Mouse (Mus musculus): ENCODE data around the gene Ddx17. TPM values are rescaled to one million over a fixed set of nuclear protein-coding genes. Genes with fewer than 3 reads are reported as not detected.

The Ddx17 gene
- polyA plus RNA-seq, 1 experiment from 2014 or later: 88.7 TPM

DNA sequence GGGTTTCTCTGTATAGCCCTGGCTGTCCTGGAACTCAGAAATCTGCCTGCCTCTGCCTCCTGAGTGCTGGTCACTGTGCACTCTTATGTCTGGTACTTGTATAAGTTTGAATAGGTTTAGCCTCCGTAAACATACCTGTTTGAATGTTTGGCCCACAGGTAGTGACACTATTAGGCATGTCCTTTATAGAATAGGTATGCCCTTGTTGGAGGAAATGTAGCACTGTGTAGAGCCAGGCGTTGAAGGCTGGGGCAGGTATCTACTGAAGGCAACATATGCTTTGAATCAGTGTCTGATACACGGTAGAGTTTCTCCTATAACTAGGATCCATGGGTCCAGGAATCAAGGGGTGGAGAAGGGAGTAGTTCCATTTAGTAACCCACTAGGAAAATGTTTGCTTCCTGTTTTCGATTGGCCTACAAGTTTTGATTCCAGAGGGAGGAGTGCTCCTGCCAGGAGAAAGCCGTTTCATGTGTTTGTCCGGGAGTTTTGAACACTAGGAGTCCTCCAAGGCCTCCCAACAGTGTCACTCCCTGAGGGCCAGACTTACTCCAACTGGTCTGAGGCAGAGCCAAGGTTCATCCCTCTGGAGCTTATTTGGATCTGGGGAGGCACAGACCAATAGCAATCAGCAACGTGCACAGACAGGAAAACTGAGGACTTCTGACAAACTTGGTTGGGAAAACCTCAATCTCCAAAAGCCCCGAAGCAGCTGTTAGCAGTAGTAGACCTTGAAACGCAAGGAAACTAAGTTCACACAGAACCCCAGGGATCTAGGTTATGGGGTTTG, 20.4 kb downstream of the Ddx17 start:
- ATAC-seq (no peak), DNase-seq (ENCODE audit: low spot score) (no peak)
- Histone ChIP-seq H3K9ac (ENCODE audit: low read length) (no peak overlapping the region), H3K4me1 (ENCODE audit: control insufficient read depth, insufficient read depth, low read length) (no peaks in the 10 kb centered on the region), H3K4me2 (ENCODE audit: low read length) (no peak overlapping the region), H3K4me3 (ENCODE audit: low read depth, low read length) (no peak overlapping the region), H3K36me3 (ENCODE audit: control insufficient read depth, insufficient read depth, low read length) (peaks cover 52% of the 10 kb centered on the region), H3K27me3 (replicated peaks; ENCODE audit: control insufficient read depth, insufficient read depth, low read length) (no peaks in the 10 kb centered on the region), H3K9me3 (replicated peaks; ENCODE audit: control insufficient read depth, low read length) (no peaks in the 10 kb centered on the region), H3K27ac (ENCODE audit: low read depth, low read length) (no peak overlapping the region)
- WGBS: 69% methylated on average over 9 of the region's 9 CpGs

DNA sequence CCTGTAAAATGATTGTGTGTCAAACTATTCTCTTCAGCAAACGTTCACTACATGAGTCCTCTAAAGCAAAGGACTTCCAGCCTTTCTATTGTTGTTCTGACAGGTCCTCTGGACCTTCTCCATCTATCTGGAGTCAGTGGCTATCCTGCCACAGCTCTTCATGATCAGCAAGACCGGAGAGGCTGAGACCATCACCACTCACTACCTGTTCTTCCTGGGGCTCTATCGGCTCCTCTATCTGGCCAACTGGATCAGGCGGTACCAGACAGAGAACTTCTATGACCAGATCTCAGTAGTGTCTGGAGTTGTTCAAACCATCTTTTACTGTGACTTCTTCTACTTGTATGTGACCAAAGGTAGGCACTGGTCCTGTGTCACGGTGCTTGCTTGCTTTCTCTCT, 21.0 kb downstream of the Ddx17 start:
- H3K27me3 ChIP-seq (replicated peaks; ENCODE audit: control insufficient read depth, insufficient read depth, low read length): no peaks in the 10 kb centered on the region
- no peaks in the 10 kb centered on the region for H3K4me1 ChIP-seq (ENCODE audit: control insufficient read depth, insufficient read depth, low read length)
- H3K27ac ChIP-seq (ENCODE audit: low read depth, low read length): no peak overlapping the region
- H3K4me2 ChIP-seq (ENCODE audit: low read length): no peak overlapping the region
- 90% methylated on average over 5 of the region's 5 CpGs for WGBS
- no peaks in the 10 kb centered on the region for H3K9me3 ChIP-seq (replicated peaks; ENCODE audit: control insufficient read depth, low read length)
- H3K9ac ChIP-seq (ENCODE audit: low read length): no peak overlapping the region
- peaks cover 46% of the 10 kb centered on the region for H3K36me3 ChIP-seq (ENCODE audit: control insufficient read depth, insufficient read depth, low read length)
- H3K4me3 ChIP-seq (ENCODE audit: low read depth, low read length): no peak overlapping the region
- DNase-seq (ENCODE audit: low spot score) (no peak), ATAC-seq (no peak)

GRCm38 (mm10) chr15:79519400-79520220, 26.9 kb downstream of the Ddx17 start:
- ATAC-seq (no peak), DNase-seq (ENCODE audit: low spot score) (no peak)
- H3K4me1 ChIP-seq (ENCODE audit: control insufficient read depth, insufficient read depth, low read length): peaks cover 11% of the 10 kb centered on the region
- no peak overlapping the region for H3K4me3 ChIP-seq (ENCODE audit: low read depth, low read length)
- no peak overlapping the region for H3K4me2 ChIP-seq (ENCODE audit: low read length)
- 47% methylated on average over 15 of the region's 16 CpGs for WGBS
- H3K36me3 ChIP-seq (ENCODE audit: control insufficient read depth, insufficient read depth, low read length): no peaks in the 10 kb centered on the region
- peaks cover 28% of the 10 kb centered on the region for H3K27me3 ChIP-seq (replicated peaks; ENCODE audit: control insufficient read depth, insufficient read depth, low read length)
- no peaks in the 10 kb centered on the region for H3K9me3 ChIP-seq (replicated peaks; ENCODE audit: control insufficient read depth, low read length)
- H3K9ac ChIP-seq (ENCODE audit: low read length): no peak overlapping the region
- no peak overlapping the region for H3K27ac ChIP-seq (ENCODE audit: low read depth, low read length)

GRCm38 (mm10) chr15:79518571-79518970, 28.0 kb downstream of the Ddx17 start:
- ATAC-seq (no peak), DNase-seq (ENCODE audit: low spot score) (no peak)
- Histone ChIP-seq H3K27me3 (replicated peaks; ENCODE audit: control insufficient read depth, insufficient read depth, low read length) (peaks cover 37% of the 10 kb centered on the region), H3K9me3 (replicated peaks; ENCODE audit: control insufficient read depth, low read length) (no peaks in the 10 kb centered on the region), H3K27ac (ENCODE audit: low read depth, low read length) (no peak overlapping the region), H3K9ac (ENCODE audit: low read length) (no peak overlapping the region), H3K4me3 (ENCODE audit: low read depth, low read length) (no peak overlapping the region), H3K4me2 (ENCODE audit: low read length) (no peak overlapping the region), H3K36me3 (ENCODE audit: control insufficient read depth, insufficient read depth, low read length) (no peaks in the 10 kb centered on the region), H3K4me1 (ENCODE audit: control insufficient read depth, insufficient read depth, low read length) (peaks cover 11% of the 10 kb centered on the region)
- 84% methylated on average over 3 of the region's 3 CpGs for WGBS

GRCm38 (mm10) chr15:79517710-79518109, 28.8 kb downstream of the Ddx17 start:
- H3K4me1 ChIP-seq (ENCODE audit: control insufficient read depth, insufficient read depth, low read length): peaks cover 11% of the 10 kb centered on the region
- no peak overlapping the region for H3K4me2 ChIP-seq (ENCODE audit: low read length)
- ATAC-seq (no peak), DNase-seq (ENCODE audit: low spot score) (no peak)
- no peaks in the 10 kb centered on the region for H3K9me3 ChIP-seq (replicated peaks; ENCODE audit: control insufficient read depth, low read length)
- H3K36me3 ChIP-seq (ENCODE audit: control insufficient read depth, insufficient read depth, low read length): no peaks in the 10 kb centered on the region
- 74% methylated on average over 4 of the region's 4 CpGs for WGBS
- H3K9ac ChIP-seq (ENCODE audit: low read length): no peak overlapping the region
- H3K4me3 ChIP-seq (ENCODE audit: low read depth, low read length): no peak overlapping the region
- H3K27ac ChIP-seq (ENCODE audit: low read depth, low read length): no peak overlapping the region
- H3K27me3 ChIP-seq (replicated peaks; ENCODE audit: control insufficient read depth, insufficient read depth, low read length): peaks cover 42% of the 10 kb centered on the region

- H3K4me2 ChIP-seq (ENCODE audit: low read length): peak within 1 kb of the TSS; percentile 81
- no peak within 1 kb of the TSS for H3K27ac ChIP-seq (ENCODE audit: low read depth, low read length)
- DNase-seq (ENCODE audit: low spot score): peak; percentile 58
- peak within 1 kb of the TSS; percentile 41 for H3K4me3 ChIP-seq (ENCODE audit: low read depth, low read length)
- H3K9ac ChIP-seq (ENCODE audit: low read length): peak within 1 kb of the TSS; percentile 48
- H3K36me3 ChIP-seq (ENCODE audit: control insufficient read depth, insufficient read depth, low read length): no peaks in the 10 kb centered on the region
- WGBS: 1% methylated on average over 71 of the region's 71 CpGs
- peak; percentile 49; the same call in 1 of the 2 replicates for ATAC-seq
- H3K4me1 ChIP-seq (ENCODE audit: control insufficient read depth, insufficient read depth, low read length): peaks cover 11% of the 10 kb centered on the region
- H3K9me3 ChIP-seq (replicated peaks; ENCODE audit: control insufficient read depth, low read length): no peaks in the 10 kb centered on the region
- H3K27me3 ChIP-seq (replicated peaks; ENCODE audit: control insufficient read depth, insufficient read depth, low read length): peaks cover 53% of the 10 kb centered on the region
Measured at GRCm38 (mm10) chr15:79516171-79517096, 30.1 kb downstream of the Ddx17 start, which contains the start of gene Kdelr3. Gene Kdelr3, plus strand, starts transcription at chr15:79516411.

- 0 out of 2 replicates have a peak overlapping the region, but pooled peaks have one; percentile 5 for H3K9ac ChIP-seq (ENCODE audit: low read length)
- ATAC-seq: no peak
- no peak overlapping the region for H3K4me3 ChIP-seq (ENCODE audit: low read depth, low read length)
- WGBS: 9% methylated on average over 9 of the region's 9 CpGs
- no peaks in the 10 kb centered on the region for H3K36me3 ChIP-seq (ENCODE audit: control insufficient read depth, insufficient read depth, low read length)
- peaks cover 14% of the 10 kb centered on the region for H3K4me1 ChIP-seq (ENCODE audit: control insufficient read depth, insufficient read depth, low read length)
- no peak for DNase-seq (ENCODE audit: low spot score)
- no peak overlapping the region for H3K27ac ChIP-seq (ENCODE audit: low read depth, low read length)
- no peaks in the 10 kb centered on the region for H3K9me3 ChIP-seq (replicated peaks; ENCODE audit: control insufficient read depth, low read length)
- H3K27me3 ChIP-seq (replicated peaks; ENCODE audit: control insufficient read depth, insufficient read depth, low read length): peaks cover 69% of the 10 kb centered on the region
- H3K4me2 ChIP-seq (ENCODE audit: low read length): no peak overlapping the region
Measured at GRCm38 (mm10) chr15:79513940-79514339, 32.6 kb downstream of the Ddx17 start.

DNA sequence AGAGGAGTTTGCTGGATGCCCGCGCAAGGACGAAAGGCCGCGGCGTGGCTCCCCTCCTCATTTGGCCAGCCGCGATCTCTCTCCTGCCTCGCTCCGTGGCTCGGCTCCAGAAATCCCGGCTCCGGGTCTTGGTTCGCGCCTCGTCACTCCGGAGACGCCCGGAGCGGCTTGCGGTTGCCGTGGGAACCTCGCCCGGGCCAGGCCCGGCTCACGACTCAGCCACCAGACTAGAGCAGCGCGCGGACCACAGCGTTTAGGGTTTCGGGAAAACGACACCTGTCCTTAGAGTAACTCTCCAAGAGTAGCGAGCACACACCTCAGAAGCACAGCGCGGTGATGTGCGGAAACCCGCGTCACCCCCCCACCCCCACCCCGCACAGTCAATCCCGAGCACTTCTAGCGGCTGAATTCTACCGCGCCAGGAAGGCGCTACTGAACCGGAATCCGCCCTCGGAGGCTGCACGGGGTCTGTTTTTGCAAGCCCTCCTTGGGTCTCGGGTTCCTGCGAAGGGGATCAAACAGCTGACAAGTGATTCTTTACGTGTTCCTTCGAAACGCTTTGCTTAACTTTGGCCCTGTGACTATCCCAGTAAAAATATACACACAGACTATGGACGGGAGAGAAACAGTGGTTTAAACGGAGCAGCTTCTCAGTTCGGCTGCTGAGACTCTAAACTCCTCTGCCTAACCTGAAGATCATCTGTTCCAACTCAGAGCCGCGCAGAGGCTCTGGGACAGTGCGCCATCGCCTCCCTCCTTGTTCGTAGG, 34.8 kb downstream of the Ddx17 start:
- Histone ChIP-seq H3K9ac (ENCODE audit: low read length) (peak overlapping the region; percentile 46), H3K9me3 (replicated peaks; ENCODE audit: control insufficient read depth, low read length) (no peaks in the 10 kb centered on the region), H3K36me3 (ENCODE audit: control insufficient read depth, insufficient read depth, low read length) (no peaks in the 10 kb centered on the region), H3K4me2 (ENCODE audit: low read length) (peak overlapping the region; percentile 71), H3K4me1 (ENCODE audit: control insufficient read depth, insufficient read depth, low read length) (peaks cover 11% of the 10 kb centered on the region), H3K27me3 (replicated peaks; ENCODE audit: control insufficient read depth, insufficient read depth, low read length) (peaks cover 70% of the 10 kb centered on the region), H3K27ac (ENCODE audit: low read depth, low read length) (no peak overlapping the region), H3K4me3 (ENCODE audit: low read depth, low read length) (peak overlapping the region; percentile 36)
- WGBS: 1% methylated on average over 61 of the region's 61 CpGs
- DNase-seq (ENCODE audit: low spot score): peak; percentile 93
- ATAC-seq: peak; percentile 87
